Mouse (Mus musculus): ENCODE data around the gene Spats2.
"Not testable (repeated sequence)": the region's sequence is repeated elsewhere in the genome, so short reads cannot be mapped to it uniquely, and the experiment has no call there.

Spats2 gene

DNA sequence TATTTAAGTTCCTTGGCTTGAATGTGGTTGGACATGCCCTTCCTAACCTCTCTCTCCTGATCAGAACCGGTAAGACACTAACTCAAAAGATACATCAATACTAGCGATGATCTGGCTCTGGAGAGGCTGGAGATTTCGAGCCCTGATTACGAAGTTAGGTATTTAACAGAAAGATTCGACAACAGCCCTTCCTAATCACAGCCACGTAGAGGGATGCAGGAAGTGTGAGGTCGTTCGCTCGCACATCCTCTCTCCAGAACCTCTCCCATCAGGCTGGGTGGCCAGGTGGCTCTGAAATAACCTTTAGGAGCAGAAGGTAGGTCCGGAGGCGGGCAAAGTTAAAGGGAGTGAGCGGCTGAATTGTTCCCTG is at the start of gene Spats2:
TSS of gene Spats2 (plus strand) at position 206 of the 370 bp plus-strand sequence.
- DNase-seq = no peak

- not testable (repeated sequence) for DNase-seq
Measured at GRCm38 (mm10) chr15:99076011-99076410, 49.7 kb upstream of the Spats2 start.

- DNase-seq = no peak
Measured at GRCm38 (mm10) chr15:99078181-99078910, 47.4 kb upstream of the Spats2 start.

- DNase-seq = no peak
Measured at GRCm38 (mm10) chr15:99079804-99080203, 45.9 kb upstream of the Spats2 start.

DNA sequence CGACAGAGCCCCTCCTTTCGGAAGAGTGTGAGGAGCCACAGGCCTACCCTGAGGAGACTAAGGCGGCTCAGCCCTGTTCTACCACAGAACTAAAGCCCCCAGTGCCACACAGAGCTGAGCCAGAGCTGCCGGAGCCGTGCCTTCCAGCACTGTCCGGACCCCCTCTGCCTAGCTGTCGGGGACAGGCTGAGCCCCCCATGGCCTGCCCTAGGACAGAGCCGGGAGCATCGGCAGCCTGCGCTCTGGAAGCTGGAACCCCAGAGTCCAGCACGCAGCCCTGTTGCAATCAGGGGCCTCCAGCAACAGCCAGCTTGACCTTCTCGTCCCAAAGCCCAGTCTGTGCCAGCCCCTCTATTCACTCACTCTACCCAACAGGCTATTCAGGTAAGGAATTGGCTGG is 43.4 kb upstream of the Spats2 start:
- no peak for DNase-seq

- DNase-seq = no peak
Measured at GRCm38 (mm10) chr15:99082840-99083239, 42.9 kb upstream of the Spats2 start.

GRCm38 (mm10) chr15:99083258-99083657 is 42.5 kb upstream of the Spats2 start:
- DNase-seq = peak in 1 of 2 experiments; percentile 55

- DNase-seq = no peak
Measured at GRCm38 (mm10) chr15:99083867-99084557, 41.7 kb upstream of the Spats2 start.

DNA sequence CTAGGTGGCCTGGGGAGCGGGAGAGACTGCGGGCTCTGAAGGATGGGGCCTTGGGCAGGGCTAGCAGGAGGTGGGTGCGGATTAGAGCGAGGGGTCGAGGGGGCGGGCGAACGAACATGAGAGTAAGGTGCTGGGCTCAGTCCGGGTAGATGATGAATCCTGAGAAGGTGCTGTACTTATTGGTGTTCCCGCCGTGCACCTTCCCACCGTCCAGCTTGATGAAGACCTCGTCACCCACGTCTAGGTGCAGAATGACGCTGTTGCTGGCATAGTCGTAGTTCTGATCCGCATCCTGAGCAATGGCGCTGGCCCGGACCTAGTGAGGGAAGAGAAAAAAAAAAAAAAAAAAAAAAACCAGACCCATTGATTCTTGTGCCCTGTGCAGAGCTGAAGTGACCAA is 41.1 kb upstream of the Spats2 start:
- no peak for DNase-seq

- no peak for DNase-seq
Measured at GRCm38 (mm10) chr15:99085997-99086396, 39.7 kb upstream of the Spats2 start.

DNA sequence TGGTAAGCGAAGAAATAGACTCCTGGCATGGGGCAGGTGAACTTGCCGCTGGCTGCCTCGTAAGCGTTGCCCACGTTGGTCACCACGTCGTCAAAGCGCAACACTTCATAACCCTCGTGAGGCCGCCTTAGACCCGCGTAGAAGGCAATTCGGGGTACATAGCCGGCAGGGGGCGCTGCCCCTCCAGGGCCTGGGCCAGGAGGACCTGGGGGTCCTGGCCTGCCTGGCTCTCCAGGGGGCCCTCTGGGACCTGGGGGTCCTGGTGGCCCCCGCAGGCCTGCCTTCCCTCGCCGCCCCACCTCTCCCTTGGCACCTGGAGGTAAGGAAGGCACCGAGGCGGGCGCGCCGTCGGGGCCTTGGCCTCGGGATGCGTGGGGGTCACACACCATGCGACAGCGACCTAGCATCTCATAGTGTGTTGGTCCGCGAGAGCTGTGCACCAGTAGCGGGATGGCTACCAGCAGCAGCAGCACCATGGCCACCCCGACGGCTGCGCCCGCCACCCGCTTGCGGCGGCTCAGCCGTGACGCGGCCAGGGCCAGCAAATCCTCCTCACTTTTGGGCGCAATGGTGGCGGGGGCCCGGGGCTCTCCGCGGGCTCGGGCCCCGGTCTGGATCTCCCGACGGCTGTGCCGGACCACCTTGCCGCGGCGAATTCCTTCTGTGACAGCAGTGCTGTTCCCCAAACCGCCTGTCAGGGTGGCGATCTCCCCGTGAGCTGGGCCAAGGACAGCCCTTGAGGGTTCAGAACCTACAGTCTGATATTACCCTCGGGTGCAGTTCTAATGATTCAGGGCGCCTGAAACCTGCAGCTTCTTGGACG is 38.3 kb upstream of the Spats2 start, which contains the start of gene C1ql4:
TSS of gene C1ql4 (minus strand) at position 565 of the 823 bp plus-strand sequence.
- DNase-seq = no peak

- DNase-seq = peak; percentile 45 to 75
Measured at GRCm38 (mm10) chr15:99088292-99088691, 37.4 kb upstream of the Spats2 start.

DNA sequence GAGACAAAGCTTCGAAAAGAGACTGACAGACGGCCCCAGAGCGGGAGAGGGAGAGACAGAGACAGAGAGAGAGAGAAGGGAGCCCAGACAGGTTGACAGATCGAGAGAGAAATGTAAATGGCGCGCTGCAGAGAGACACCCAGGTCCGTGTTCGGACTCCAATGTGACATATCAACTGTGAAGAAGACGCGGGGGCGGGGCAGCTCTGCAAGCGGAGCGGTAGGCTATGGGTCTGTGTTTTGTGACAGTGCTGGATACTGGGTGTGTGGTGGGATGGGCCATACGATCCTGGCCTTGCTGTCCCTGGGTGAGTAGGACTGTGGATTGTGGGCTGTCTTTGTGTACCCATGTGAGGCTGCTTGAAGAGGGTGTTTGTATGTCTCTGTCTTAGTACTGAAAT is 36.6 kb upstream of the Spats2 start:
- DNase-seq = no peak

DNA sequence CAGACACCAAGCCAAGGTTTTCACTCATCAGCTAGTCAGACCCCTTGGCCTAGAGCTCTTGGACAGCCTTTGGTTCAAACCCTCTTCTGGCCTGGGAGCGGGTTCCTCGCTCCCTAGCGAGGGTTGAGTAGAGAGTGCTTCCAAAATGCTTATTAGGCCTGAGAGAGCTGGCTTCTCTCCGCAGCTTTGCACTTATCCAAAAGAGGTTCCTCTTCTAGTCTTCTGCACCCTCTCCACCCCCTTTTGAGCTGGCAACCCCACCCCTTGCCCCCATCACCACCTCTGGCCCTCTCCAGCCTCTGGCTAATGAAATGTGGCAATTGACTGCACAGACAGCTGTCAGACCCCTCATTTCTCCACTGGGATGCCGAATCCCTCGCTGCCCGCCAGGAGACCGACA is 32.8 kb upstream of the Spats2 start, which contains the start of gene Dnajc22:
TSS of gene Dnajc22 (plus strand) at position 301 of the 400 bp plus-strand sequence.
- DNase-seq = no peak

- DNase-seq = peak in 1 of 2 experiments; percentile 11
Measured at GRCm38 (mm10) chr15:99093291-99094258, 32.1 kb upstream of the Spats2 start.

- DNase-seq = no peak
Measured at GRCm38 (mm10) chr15:99094631-99095270, 31.0 kb upstream of the Spats2 start.

GRCm38 (mm10) chr15:99095356-99095755 is 30.4 kb upstream of the Spats2 start:
- no peak for DNase-seq

DNA sequence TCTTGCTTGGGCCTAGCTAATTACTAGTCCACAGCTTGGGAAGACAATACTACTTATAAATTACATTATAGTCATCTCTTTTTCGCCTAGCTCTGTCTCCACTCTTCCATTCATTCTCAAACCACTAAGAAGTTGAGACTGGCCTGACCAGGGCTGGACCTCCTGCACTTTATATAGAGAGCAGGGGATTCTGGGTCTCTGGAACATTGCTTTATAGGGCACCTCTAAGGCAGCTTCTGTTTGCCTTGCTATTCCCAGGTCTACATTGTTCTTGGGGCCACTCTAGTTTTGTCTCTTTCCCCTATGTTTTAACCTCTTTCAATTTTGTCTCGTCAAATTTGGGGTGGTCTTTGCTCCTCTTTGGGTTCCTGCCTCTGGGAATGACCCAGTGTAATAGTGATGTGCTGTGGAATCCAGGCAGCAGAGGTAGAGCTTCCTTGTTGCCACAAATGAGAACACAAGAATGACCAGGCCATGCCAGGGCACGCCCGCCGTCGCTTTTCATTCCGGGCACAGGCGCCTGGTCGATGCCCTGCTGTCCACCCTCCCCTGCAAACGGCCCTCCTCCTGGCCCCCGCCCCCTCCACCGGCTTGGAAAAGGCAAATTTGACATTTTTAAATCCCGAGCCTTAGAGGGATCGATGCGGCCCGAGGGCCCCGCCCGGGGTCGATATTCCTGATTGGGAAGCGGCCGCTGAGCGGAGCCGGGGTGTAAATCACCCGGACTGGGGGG is 29.5 kb upstream of the Spats2 start:
- no peak for DNase-seq

DNA sequence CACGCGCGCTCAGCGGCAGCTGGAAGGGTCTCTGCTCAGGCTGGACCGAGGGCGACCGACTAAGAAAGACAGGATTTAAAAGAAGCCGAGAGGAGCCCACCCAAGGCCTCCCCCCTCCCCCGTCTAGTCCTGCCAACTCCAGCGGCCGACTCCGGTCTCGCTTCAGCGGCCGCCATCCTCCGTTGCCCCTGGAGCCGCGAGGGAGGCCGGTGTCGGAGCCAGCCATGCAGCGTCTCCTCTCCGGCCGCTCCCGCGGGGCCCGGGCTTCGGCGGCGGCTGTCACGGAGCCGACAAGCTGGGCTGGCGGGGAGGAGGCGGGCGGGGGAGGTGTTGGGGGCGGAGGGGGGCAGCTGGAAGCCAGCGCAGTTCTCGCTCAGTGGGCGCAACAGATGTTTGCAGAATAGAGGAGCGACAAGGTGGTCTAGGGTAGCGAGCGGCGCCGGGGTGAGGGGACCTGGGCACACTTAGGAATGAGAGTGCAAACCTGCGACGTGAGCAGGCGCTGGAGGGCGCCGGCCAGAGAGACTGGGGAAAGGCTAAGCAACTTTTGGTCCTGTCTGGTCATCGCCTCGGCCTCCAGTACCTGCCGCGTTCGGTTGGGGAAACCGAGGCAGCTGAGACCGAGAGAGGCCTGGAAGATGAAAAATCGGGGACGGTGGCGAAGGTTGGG is 28.8 kb upstream of the Spats2 start:
- no peak for DNase-seq

DNA sequence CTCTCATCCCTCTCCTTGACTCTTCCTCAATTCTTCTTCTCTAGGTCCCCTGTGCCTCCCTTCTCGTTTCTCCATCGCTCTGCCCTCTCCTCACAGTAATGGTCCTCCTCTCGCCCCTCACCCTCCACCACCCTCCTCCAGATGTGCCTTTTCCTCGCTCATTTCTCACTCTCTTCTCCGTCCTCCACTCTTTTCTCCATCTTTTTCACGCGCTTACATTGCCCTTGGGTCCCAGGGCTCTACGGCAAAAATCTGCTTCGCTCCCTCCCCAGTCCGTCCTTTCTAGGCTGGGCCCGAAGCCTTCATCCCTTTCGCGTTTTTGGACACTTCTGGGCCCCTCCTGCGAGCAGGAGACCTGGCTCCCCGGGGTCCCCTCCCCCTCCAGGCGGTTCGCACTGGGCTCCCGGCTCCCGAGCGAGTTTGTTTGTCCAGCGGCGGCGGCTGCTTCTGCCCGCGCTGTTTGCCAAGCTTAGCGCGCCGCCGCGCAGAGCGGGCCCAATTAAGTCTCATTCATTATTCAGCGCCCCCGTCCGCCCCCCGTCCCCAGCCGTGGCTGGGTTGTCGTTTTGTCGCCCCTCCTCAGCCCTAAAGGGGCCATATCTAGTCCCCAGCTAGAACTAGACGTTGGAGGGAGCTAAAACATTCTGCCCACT is 27.8 kb upstream of the Spats2 start:
- no peak for DNase-seq

All from spleen, adult 18-20 months (tissue).